Mouse (Mus musculus) megakaryocyte, embryonic 14.5 days (primary cell): ENCODE results near the gene Aff3.

ENCODE experiments used
- FLI1 ChIP-seq: IDR thresholded peaks from 2 replicates; pipeline ENCODE4 v1.6.1; 2012; ENCODE audit warnings: low read length, inconsistent platforms, mixed read lengths
- GATA1 ChIP-seq: IDR thresholded peaks from 3 replicates; pipeline ENCODE4 v1.6.1; 2012; ENCODE audit warnings: mixed read lengths, low read length, inconsistent platforms, borderline replicate concordance

DNA sequence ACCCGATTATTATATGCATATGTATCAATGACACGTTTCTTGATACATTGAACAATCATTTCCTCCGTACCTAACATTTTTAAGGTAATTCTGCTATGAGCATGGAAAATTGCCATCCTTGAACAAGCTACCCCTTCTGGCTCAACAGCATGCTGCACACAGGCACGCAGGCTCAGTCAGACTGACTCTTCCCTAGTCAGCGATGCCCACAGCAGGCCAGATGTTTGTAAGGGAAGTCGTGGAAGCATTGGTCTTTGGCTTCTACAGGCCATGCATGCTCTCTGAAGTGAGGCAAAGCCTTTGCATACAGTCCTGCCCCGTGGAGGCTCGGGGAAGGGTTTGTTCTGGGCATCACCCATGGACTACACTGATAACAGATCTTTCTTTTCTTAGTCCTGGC is 354.3 kb downstream of the Aff3 start:
- no peak for TF ChIP-seq GATA1
- no peak for TF ChIP-seq FLI1
